Mouse (Mus musculus) MN1 (cell line): ENCODE measurements around the gene Hist1h4k.

ENCODE experiments used
- DNase-seq: peaks from one replicate; pipeline ENCODE4 v3.0.0-alpha.2; 2016; ENCODE audit warnings: low spot score

The Hist1h4k gene

DNA sequence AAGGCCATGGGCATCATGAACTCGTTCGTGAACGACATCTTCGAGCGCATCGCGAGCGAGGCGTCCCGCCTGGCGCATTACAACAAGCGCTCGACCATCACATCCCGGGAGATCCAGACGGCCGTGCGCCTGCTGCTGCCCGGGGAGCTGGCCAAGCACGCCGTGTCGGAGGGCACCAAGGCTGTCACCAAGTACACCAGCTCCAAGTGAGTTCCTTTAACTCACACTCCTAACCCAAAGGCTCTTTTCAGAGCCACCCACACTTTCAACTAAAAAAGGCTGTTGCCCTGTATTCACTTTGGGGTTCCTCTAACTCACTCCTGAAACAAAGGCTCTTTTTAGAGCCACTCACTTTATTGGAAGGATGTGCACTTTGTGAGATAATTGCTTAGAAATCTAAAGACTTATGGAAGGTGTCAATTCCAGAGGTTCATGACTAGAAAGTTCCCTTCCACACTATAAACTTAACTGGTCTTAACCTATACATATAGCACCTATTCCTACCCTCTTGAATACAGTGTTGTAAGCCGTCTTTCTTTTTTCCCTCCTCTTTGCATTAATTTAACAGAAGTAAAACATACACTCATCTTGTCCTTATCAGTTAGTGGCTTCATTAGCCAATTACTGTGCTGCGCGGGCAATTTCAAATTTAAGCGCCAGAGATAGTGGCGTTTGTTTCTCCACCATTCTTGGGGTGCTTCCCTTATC lies 4.1 kb upstream of the Hist1h4k start:
- peak; percentile 50 for DNase-seq

GRCm38 (mm10) chr13:21753524-21754285 lies 3.4 kb upstream of the Hist1h4k start, which contains the start of the genes Hist1h2ak and Hist1h2bn:
Hist1h2ak (minus strand) TSS chr13:21753827.
Hist1h2bn (plus strand) TSS chr13:21754123.
- DNase-seq = peak; percentile 93

GRCm38 (mm10) chr13:21753051-21753523 lies 2.8 kb upstream of the Hist1h4k start:
- peak; percentile 34 for DNase-seq

DNA sequence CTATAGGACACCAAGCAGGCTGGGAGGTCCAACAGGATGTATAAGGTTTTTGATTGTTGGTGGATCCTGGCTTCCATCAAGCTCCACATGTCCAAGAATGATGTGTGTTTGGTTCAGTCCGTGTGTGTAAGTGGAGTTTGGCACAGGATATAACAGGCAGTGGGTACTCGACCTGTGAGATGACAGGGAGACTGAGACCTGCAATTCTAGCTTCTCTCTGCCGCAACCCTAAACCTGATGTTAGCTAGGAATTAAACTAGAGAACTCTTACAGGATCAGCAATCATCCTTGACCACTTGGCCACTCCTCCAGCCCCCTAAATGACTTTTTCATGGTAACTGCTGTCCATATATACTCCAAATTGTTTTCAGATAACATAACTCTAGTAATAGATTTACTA lies 2.1 kb upstream of the Hist1h4k start:
- no peak for DNase-seq

DNA sequence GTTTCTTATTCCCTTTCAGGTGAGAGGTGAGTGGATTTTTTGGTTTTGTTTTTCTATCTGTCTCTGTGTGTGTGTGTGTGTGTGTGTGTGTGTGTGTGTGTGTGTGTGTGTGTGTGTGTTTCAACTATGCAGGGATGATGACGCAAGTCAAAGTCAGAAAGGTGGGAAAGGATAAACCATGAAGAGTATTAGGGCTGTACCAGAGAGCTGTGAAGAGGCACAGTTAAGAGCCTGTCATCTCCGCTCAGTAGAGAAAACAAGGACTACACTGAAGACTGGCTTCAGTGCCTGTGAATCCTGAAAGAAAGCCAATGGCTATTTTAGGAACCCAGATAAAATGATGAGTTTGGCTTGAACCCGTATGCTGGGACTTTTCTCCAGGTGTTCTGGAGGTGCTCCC lies 1.5 kb upstream of the Hist1h4k start:
- DNase-seq = no peak

GRCm38 (mm10) chr13:21751417-21751816 lies 1.1 kb upstream of the Hist1h4k start:
- DNase-seq = no peak

- DNase-seq = peak; percentile 45
These were observed 732 bp downstream of the Hist1h4k start for GRCm38 (mm10) chr13:21749387-21750158.

DNA sequence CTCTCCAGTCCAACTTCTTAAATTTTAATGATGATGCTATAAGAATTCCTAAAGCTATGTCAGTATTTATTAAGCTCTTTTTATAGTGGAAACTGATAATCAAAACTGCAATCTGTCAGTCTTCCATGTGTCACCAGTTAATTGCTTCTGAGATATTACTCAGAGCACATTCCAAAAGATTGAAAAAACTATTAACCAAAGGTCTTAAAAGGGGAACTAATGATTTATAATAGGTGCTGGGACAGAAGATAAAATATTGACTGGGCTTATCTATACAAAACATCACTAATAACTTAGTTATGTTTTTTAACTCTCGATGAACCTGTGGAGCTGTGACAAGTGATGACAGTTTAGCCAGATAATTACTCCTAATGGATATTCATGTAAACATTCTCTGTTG lies 5.3 kb downstream of the Hist1h4k start:
- no peak for DNase-seq

DNA sequence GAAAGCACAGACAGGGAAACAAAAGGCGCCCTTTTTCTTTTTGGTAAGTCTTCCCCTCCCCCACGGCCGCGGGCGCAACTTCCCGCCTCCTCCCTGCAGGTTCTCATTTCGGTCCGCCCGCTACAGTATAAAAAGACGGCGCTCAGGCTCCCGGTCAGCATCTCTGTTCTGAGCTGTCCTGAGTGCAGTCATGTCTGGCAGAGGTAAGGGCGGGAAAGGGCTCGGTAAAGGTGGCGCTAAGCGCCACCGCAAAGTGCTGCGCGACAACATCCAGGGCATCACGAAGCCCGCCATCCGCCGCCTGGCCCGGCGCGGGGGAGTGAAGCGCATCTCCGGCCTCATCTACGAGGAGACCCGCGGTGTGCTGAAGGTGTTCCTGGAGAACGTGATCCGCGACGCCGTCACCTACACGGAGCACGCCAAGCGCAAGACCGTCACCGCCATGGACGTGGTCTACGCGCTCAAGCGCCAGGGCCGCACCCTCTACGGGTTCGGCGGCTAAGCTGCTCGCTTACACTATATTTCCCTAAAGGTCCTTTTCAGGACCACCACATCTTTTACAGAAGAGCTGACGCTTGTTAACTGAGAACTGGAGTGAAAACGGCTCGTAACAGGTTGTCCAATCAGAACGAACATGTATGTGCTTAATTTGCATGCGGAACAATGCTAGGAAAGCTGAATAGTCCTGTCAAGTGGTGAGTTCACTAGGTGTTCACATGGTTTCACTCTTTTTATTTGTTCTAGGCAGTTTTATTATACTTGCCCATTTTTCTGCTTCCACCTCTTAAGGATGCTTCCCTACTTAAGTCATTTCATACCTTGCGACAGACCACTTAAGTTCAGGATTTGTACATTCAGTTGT lies 15.2 kb downstream of the Hist1h4k start, which contains the start of gene Hist1h4j:
Gene Hist1h4j, plus strand, starts transcription at position 159 of the 862 bp plus-strand sequence.
- DNase-seq = peak; percentile 87

GRCm38 (mm10) chr13:21734010-21734905 lies 16.0 kb downstream of the Hist1h4k start:
- peak; percentile 88 for DNase-seq

DNA sequence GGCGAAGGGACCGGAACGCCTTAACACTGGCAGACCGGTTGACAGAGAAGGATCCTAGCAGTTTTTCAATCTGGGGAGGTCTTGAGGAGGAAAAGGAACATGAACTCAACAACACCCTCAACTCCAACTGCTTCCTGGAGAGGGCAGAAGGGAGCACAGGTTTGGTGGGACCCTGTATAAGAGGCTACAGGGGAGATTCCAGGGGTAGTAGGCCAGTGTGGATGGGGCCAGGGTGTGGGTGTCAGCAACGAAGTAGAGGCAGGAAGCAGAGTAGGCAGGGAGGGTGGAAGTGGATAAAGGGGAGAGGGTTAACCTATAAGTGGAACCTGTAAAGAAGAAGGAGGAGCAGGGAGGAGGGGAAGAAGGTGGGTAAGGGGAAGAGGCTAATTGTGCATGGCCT lies 16.8 kb downstream of the Hist1h4k start:
- peak; percentile 40 for DNase-seq

DNA sequence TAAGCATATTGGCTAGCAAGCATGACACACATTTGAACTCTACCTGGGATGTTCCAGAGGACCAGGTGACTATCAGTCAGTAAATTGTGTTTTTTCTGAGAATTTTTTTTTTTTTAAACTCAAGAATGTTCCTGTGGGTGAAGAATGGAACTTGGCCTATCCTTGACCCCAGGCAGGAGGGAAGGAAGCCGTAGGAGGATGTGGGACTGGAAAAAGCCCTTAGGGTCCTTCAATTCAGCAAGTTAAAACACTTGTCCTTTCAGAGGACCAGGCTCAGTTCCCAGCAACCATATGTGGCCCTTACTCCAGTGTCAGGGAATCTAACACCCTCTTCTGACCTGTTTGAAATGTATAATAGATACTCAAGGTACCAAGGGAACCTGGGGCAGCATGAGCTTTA lies 20.8 kb downstream of the Hist1h4k start:
- no peak for DNase-seq

- peak; percentile 51 for DNase-seq
These were observed 22.2 kb downstream of the Hist1h4k start for GRCm38 (mm10) chr13:21727948-21728572.

DNA sequence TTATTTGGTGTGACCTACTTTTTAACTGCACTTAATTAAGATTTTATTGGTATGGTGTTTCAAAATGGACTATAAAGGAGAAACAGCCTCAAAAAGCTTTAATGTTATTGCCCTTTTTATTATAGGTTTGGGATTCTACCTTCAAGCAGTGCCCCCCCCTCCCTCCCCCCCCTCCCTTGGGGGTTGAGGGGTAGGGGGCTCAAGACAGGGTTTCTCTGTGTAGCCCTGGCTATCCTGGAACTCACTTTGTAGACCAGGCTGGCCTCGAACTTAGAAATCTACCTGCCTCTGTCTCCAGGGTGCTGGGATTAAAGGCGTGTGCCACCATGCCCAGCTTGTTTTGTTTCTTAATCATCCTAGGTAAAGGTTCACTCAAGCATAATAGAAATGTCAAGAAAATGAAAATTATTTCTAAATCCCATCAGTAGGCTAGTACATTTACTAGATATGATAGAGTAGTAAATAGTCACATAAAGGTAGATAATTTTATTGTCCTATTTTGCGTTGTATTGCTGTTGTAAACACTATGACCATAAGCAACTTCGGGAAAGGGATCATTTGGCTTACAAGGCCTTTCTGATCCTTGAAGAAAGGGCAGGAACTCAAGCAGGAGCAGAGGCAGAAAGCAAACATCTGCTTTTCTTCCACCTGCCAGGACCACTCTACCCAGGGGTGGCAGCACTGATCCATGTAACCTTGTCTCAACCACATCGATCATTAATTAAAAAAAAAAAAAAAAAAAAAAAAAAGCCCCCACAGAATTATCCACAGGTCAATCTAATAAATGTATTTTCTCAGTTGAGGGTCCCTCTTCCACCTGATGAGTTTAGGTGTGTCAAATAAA lies 27.1 kb downstream of the Hist1h4k start:
- peak; percentile 31 for DNase-seq

GRCm38 (mm10) chr13:21722373-21722925 lies 27.9 kb downstream of the Hist1h4k start:
- DNase-seq = peak; percentile 50

GRCm38 (mm10) chr13:21721757-21722372 lies 28.4 kb downstream of the Hist1h4k start, which contains the start of gene Hist1h2bm:
Hist1h2bm (plus strand) TSS chr13:21722044.
- DNase-seq = peak; percentile 94

DNA sequence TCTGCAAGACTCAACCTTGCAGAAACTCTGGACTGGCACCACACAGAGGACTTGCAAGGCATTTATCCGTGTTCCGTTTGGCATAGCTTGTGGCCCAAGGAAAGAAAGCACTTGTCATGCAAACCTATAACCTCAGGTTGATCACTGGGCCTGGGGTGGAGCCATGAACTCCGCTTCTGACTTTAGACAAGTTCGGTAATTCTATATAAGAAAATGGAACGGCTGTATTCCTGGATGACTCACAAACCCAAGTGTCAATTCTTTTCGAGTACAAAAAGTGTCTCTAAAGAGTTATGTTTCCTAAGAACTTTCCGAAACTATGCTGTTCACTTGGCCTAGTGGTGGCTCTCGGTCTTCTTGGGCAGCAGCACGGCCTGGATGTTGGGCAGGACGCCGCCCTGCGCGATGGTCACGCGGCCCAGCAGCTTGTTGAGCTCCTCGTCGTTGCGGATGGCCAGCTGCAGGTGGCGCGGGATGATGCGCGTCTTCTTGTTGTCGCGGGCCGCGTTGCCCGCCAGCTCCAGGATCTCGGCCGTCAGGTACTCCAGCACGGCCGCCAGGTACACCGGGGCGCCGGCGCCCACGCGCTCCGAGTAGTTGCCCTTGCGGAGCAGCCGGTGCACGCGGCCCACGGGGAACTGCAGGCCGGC lies 29.1 kb downstream of the Hist1h4k start:
- peak; percentile 28 for DNase-seq
